Mouse (Mus musculus) embryonic stem cell, embryonic (primary cell): ENCODE data around the gene Esr1.
"Not testable (repeated sequence)": the region's sequence is repeated elsewhere in the genome, so short reads cannot be mapped to it uniquely, and the experiment has no call there.

Experiments used
- CTCF ChIA-PET, 4 experiments: fragments of 300-600 bp in 2 of 4; fragments of 350-600 bp in 2 of 4; sonication (Branson Sonifier 250); formaldehyde crosslinking; loops; one replicate each; lab custom pipeline; 2022; ENCODE audit warnings: inconsistent platforms in 2 of 4; lab: Charles Lee
- POLR2A ChIA-PET, 4 experiments: fragments of 300-600 bp in 2 of 4; fragments of 350-600 bp in 2 of 4; sonication (Branson Sonifier 250); formaldehyde crosslinking; loops; one replicate each; lab custom pipeline; 2022; ENCODE audit warnings: antibody characterized with exemption in 4 of 4, inconsistent platforms in 1 of 4; lab: Charles Lee

Gene Esr1

DNA sequence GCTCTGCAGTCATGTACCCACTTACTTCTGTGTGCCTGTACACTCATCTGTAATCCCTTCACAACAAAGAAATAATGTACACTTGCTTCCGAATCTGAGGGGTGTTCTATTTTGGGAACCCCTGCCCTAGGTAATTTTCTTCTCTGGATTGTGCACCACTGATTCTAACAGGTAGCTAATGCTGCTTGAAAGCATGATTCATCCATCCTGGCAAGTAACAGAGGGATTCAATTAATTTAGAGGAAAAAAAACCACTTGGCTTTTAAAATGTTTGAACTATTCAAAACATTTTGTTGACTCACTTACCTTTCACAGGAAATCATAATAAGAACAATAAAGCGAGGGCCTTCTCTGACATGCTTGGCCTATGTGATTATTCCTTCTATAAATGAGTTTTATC lies 1.2 kb upstream of the Esr1 start:
- ChIA-PET POLR2A (no interaction called here), CTCF (interaction anchor here in 1 of 4 experiments (0.7 kb wide), 1 partner anchor 16 kb away, joined by 3 read pairs; no protein-coding TSS in a partner anchor)

DNA sequence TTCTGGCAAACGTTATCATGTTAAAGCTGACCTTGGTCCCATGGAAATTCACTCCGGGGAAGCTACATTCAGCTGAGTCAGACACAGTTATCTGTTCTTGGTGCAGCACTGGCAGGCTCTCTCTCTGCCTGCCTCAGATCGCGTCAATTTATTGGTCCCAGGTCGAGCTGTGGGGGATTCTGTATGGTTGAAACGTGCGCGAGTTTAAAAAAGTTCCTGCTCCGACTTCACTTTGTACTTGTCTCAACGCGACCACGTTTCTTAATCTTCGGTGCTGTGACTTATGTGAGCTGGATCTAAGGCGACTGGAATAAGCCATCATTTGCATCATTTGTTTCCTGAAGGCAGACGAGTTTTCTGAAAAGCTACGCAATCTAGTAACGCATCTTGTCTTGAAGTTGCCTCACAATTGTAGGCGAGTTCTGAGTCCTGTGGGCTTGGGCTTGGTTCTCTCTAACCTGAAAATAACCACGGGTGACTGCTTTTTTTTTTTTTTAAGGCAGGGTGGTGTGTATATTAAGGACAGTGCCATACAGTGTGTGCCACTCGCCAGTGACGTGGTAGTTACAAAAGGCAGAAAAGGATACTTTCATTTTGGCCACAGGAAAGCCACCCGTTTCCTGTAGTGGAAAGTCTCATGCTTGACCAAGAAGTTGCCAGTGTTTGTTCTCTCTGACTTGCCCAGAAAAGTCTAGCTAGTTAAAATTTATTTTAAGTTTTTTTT lies 1.1 kb downstream of the Esr1 start:
- ChIA-PET CTCF (interaction anchor here in 2 of 4 experiments (0.7 to 1.2 kb wide), 2 partner anchors 14 to 220 kb away, joined by 3 read pairs; no protein-coding TSS in a partner anchor), POLR2A (interaction anchor here in 3 of 4 experiments (0.6 to 1.6 kb wide), 4 partner anchors 11 to 372 kb away, joined by 3 to 5 read pairs (median 3); no protein-coding TSS in a partner anchor)

DNA sequence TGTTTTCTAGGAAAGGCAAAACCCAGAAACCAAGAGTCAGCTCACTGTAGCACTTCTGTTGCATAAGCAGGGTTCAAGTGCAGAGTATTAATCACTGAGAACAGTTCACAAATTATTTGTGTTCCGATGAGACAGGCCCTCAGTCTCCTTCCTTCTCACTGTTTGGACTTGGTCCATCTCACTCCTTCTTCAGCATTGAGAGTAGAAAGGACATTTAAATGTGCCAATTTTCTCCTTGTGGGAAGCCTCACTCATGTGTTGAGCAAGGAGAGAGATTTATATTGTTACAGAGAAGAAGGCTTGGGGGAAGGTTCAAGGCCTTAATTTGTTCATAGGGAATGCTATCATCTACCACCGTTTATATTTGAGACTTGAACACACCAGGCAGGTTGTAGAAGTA lies 6.6 kb downstream of the Esr1 start:
- ChIA-PET CTCF (interaction anchor here in 2 of 4 experiments (0.6 to 0.9 kb wide), 2 partner anchors 8 to 11 kb away, joined by 3 to 4 read pairs; no protein-coding TSS in a partner anchor), POLR2A (no interaction called here)

DNA sequence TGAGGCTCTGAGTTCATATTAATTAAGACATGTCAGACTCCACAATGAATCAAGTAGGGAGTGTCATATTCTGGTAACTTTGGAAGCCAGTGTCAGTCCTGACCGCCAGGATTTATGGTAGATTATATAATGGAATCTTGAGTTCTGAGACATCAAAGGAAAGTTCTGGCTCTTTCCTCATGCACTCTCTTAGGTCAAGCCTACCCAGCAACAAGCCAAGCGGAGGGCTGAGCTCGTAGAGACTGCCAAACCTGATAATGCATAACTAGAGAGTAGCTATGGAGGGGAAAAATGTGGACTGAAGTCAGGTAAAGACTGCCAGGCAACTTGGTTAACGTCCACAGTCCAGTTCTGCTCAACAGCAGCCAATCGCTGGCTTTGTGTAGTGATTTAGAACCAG lies 7.3 kb downstream of the Esr1 start:
- ChIA-PET CTCF (interaction anchor here in 1 of 4 experiments (0.6 kb wide), 1 partner anchor 616 kb away, joined by 3 read pairs; no protein-coding TSS in a partner anchor), POLR2A (no interaction called here)

DNA sequence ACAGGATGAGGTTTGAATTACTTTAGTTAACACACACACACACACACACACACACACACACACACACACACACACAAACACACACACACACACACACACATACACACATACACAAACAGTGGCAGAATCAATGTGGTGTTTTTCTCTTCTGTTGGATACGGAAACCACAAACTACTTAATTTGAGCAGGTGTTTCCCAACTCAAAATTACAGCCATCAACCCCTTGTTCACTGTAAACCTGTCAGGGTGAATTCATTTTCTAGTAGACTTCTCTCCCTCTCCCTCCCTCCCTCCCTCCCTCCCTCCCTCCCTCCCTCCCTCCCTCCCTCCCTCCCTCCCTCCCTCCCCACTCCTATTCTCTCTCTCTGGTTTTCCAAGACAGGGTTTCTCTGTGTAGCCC lies 8.0 kb downstream of the Esr1 start:
- CTCF ChIA-PET, result interaction anchor here in 1 of 4 experiments (0.6 kb wide), 1 partner anchor 617 kb away, joined by 3 read pairs; no protein-coding TSS in a partner anchor
- POLR2A ChIA-PET, result not testable (repeated sequence)

DNA sequence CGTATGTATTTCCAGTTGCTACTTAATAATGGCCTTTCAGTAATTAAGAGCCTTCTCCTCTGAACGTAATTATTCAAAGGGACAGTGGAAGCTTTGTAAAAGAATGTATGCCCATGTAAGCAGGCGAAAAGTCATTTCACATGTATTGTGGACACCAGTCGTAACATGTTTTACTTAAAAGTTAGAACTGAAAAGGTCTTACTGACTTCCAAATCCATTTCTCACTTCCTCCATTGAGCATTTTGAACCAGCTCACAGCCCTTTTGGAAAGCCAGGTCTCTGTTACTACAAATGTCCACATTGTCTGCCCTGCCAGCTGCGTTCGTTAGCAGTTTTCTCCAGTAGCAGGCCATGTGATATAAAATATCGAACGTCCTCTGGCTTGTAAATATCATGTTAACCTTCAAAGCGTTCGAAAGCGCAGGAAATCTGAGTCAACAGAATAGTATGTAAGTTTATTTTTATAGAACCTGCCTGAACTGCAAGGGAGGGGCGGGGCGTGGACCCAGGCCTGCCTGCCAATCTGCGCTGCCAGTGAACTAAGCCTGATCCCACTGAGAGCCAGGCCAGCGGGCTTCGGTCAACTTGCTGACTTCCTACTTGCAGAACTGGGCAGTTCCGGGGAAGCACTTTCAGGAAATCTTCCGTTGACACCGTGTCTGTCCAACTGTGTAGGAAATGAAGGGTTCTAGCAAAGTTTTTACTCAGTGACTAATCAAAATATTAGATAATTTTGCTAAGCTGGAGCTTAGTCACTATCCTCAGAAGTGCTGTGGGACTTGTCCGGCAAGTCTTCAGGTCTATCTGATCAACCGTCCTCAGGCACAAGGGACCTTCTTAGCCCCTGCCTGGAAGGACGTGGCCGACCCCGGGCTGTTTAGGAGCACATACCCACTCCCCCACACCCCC lies 9.5 kb downstream of the Esr1 start:
- ChIA-PET POLR2A (no interaction called here), CTCF (interaction anchor here in 1 of 4 experiments (1.7 kb wide), 1 partner anchor 20 kb away, joined by 3 read pairs; no protein-coding TSS in a partner anchor)

DNA sequence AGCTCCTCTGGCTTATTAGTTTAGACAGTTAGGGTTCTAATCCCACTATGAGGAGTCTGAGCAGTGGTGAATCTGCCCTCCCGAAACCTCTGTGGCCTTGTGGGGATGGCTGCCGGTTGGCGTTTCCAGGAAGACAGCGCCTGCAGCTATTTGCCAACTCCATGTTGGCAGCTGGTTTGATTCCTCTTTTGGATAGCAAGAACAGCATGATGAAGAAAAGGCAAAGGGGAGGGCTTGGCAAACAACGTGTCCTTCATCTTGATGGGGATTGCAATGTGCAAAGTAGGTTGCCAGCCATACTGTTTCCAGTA lies 10.1 kb downstream of the Esr1 start:
- POLR2A ChIA-PET, result no interaction called here
- CTCF ChIA-PET, result interaction anchor here in 1 of 4 experiments (1.7 kb wide), 1 partner anchor 21 kb away, joined by 3 read pairs; no protein-coding TSS in a partner anchor

DNA sequence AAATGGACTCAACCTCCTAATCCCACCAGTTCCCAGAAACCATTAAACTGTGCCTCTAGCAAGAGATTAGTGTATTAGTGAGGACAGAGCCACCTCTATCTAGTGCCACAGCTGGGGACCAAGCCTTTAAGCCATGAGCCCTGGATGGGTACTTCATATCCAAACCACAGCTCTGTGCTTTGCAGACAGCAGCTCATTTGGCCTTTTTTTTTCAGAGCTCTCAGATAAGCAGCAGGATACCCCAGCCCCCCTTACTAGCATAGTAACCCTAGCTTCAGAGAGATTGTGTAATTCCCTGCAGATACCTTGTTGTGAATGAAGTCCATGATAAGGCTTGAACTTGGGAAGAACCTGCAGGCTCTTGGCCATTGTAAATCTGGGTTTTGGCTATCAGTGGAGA lies 11.9 kb downstream of the Esr1 start:
- ChIA-PET CTCF (no interaction called here), POLR2A (interaction anchor here in 1 of 4 experiments (0.7 kb wide), 1 partner anchor 775 kb away, joined by 5 read pairs; no protein-coding TSS in a partner anchor)

DNA sequence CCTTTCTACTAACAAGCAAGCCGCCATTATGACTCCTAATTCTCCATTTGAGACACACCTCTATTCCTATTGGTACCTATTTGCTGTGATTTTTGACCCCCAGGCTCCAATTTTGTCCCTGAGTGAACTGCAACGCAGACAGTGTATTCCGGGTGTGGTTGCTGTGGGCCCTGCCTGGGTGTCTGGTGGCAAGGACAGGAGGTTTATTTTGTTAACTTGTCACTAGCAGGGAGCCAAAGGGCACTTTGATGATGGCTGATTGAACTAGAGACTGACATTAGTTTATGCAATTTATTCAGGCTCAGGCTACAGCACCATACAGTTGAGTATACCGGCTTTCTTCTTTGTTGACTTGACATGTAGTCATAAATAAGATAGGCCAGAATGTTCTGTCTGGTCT lies 13.2 kb downstream of the Esr1 start:
- CTCF ChIA-PET, result no interaction called here
- POLR2A ChIA-PET, result no interaction called here

DNA sequence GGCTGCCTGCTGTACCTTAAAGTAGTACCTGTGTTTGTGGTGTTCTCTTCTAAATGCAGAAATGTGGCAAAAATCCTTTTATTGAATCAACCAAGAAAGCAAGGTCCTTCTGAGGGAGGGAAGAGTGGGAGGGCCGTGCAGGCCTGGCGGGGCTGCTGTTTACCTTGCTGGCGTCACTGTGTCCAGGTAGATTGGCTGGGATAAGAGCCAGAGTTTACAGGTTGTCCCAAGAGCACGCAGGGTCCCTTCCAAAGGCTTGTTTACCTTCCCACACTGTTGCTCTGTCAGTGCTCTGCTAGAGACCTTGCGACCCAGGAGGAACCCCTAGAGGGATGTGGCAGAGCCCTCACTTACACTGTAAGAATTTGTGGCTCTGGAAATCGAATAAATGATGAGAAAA lies 13.9 kb downstream of the Esr1 start:
- CTCF ChIA-PET, result interaction anchor here in 1 of 4 experiments (2.9 kb wide), 1 partner anchor 220 kb away, joined by 16 read pairs; no protein-coding TSS in a partner anchor
- POLR2A ChIA-PET, result no interaction called here

DNA sequence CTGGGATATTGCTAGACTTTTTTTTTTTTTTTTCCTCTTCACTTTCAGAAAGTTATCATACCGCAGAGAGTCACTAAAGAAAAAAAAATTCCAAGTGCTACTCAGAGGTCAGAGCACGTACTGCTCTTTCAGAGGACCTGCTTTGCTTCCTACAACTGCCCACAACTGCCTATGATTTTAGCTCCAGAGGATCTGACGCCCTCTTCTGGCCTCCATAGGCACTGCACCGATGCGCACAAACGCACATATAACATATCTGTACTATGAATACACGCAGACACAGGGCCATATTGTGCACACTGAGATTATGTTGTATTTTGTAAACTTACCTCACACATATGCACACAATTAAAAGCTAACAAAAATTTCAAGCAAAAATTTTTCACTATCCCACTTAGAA lies 15.0 kb downstream of the Esr1 start:
- ChIA-PET POLR2A (no interaction called here), CTCF (interaction anchor here (0.6 to 2.9 kb wide), 19 partner anchors 9 to 1153 kb away, joined by 3 to 16 read pairs (median 4); partner anchors contain the start of gene Esr1 (in 1 of the 4))

DNA sequence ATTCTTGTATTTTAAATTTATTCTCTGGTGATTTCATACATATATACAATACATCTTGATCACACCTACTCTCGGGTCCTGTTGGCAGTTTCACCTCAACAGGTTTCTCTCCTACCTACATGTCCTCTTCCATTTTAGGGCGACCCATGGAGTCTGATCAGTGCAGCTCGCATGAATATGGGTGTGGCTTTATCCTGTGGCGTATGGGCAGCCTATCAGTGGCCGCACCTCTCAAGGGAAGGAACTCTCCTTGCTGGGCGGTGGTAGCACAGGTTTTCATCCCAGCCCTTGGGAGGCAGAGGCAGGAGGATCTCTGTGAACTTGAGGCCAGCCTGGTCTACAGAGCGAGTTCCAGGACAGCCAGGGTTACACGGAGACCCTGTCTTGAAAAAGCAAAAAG lies 15.6 kb downstream of the Esr1 start:
- ChIA-PET CTCF (interaction anchor here (0.6 to 2.9 kb wide), 16 partner anchors 8 to 1152 kb away, joined by 3 to 16 read pairs (median 4); partner anchors contain the start of gene Esr1 (in 1 of the 4)), POLR2A (interaction anchor here in 3 of 4 experiments (0.5 to 1.0 kb wide), 3 partner anchors 15 to 268 kb away, joined by 3 to 5 read pairs (median 3); partner anchors contain the start of gene Esr1 (in 2 of the 3))

DNA sequence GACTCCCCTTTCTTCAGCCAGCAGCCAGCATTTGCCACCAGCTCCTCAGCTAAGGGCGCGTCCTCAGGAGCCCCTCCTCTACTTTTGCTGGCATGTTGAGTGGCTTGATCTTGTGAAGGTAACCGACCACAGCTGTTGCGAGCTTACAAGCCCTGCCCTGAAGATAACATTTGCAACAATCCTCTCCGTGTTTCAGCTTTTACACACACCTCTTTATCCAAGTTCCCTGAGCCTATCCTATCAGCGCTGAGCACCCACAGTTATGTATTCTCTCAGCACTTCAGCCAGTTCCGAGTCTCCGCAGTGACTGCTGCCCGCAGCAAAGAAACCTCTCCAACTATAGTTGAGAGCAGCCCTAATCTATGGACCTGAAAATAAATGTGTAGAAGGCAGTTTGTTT lies 16.0 kb downstream of the Esr1 start:
- ChIA-PET POLR2A (interaction anchor here in 3 of 4 experiments (0.5 to 1.0 kb wide), 3 partner anchors 16 to 269 kb away, joined by 3 to 5 read pairs (median 3); partner anchors contain the start of gene Esr1 (in 2 of the 3)), CTCF (interaction anchor here in 2 of 4 experiments (1.1 to 2.9 kb wide), 7 partner anchors 195 to 631 kb away, joined by 3 to 16 read pairs (median 9); no protein-coding TSS in a partner anchor)

DNA sequence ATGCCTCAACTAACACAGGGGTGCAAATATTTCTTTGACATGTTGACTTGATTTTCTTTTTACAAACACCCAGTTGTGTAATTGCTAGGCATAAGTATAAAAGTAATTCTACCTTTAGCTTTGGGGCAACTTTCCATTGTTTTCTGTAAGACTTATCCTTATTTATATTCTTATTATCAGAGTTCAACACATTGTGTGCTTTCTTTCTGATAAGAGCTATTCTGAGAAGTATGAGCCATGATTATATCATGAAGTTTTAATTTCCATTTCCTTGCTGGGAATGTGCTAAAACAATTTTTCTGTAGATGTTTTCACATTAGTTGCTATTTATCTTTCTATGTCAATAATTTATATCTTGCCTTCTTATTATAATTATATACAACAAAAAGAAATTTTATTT lies 17.9 kb downstream of the Esr1 start:
- ChIA-PET POLR2A (no interaction called here), CTCF (interaction anchor here in 3 of 4 experiments (0.6 to 1.4 kb wide), 6 partner anchors 12 to 532 kb away, joined by 3 to 6 read pairs (median 4); no protein-coding TSS in a partner anchor)

DNA sequence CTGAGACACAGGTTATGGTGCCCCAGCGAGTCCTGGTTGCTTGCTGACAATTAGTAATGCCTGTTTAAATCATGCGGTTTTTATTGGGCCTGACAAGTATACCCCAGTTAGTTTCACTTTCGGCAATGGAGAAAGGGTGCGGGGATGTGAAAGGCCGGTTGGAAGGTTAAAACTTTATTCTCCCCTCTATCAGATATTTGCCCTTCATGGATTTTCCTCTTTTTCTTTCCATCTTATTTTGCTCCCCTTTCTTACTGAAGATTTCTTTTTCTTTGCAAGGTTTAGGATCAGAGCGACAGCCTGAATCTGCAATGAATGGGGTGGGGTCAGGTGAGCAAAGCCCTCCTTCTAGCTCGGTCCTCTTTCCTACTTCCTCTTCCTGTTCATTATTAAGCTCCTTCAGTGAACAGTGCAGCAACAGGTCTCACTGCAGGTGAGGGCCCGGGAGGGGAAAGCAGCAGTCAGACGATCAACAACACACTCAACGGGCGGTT lies 20.9 kb downstream of the Esr1 start:
- CTCF ChIA-PET, result interaction anchor here in 1 of 4 experiments (0.7 kb wide), 1 partner anchor 515 kb away, joined by 3 read pairs; no protein-coding TSS in a partner anchor
- POLR2A ChIA-PET, result interaction anchor here in 1 of 4 experiments (0.6 kb wide), 1 partner anchor 136 kb away, joined by 4 read pairs; no protein-coding TSS in a partner anchor

DNA sequence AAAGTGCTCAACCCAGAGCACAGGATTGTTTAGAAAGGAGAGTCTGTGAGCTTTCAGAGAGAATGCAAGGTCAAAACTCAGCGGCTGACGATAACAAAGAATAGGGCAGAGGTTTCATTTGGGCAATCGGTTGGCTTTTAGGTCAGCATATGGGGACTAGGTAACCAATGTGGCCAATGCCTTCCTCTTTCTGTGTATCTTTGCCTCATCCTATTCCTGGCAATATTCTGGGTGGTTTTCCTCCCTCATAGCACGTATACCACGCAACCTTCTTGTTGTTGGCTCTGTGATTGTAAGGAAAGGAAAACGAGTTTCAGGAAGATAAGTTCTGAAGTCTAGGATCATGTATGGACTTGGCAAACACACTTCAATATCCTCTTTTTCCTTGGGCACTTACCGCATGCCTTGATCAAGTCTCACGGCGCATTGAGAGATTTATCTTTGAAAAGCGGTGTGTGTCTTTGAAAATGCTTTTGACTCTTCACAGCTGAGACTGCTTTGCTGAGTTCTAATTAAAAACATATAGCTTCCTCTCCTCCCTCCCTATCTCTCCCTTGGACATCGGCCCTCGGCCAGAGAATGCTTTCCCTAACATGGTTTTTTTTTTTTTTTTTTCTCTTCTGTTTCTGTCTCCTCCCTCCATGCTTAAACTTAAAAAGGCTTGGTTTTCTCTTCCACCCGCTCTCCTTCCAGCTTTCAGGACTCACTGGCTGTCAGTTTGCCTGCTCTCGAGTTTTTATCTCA lies 22.1 kb downstream of the Esr1 start:
- CTCF ChIA-PET, result interaction anchor here in 2 of 4 experiments (0.6 to 0.7 kb wide), 5 partner anchors 12 to 981 kb away, joined by 3 to 6 read pairs (median 3); no protein-coding TSS in a partner anchor
- POLR2A ChIA-PET, result interaction anchor here in 1 of 4 experiments (0.6 kb wide), 1 partner anchor 580 kb away, joined by 4 read pairs; no protein-coding TSS in a partner anchor

DNA sequence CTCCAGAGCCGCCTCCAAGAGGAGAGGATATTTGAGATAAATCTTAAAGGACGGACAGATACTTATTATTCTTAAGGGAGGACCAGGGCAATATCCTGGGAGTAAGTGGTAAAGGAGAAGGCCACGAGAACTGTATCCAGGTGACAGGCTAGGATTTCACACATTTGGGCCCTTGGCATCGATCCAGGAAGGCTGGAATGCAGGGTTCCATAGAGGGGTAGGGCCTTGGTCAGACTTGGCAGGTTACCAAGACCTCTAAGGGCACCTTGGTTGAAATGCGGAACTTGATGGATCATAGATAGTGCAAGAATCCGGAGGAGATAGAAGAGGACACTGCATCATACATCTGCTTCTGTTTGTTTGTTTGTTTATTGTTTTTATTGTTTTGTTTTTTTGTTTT lies 24.3 kb downstream of the Esr1 start:
- ChIA-PET POLR2A (interaction anchor here in 1 of 4 experiments (0.5 kb wide), 1 partner anchor 203 kb away, joined by 3 read pairs; the partner anchor contains the start of gene Armt1), CTCF (interaction anchor here in 1 of 4 experiments (1.0 kb wide), 1 partner anchor 9 kb away, joined by 3 read pairs; no protein-coding TSS in a partner anchor)
